Mouse (Mus musculus): Measurements from ENCODE around the gene Engase.

Gene Engase

DNA sequence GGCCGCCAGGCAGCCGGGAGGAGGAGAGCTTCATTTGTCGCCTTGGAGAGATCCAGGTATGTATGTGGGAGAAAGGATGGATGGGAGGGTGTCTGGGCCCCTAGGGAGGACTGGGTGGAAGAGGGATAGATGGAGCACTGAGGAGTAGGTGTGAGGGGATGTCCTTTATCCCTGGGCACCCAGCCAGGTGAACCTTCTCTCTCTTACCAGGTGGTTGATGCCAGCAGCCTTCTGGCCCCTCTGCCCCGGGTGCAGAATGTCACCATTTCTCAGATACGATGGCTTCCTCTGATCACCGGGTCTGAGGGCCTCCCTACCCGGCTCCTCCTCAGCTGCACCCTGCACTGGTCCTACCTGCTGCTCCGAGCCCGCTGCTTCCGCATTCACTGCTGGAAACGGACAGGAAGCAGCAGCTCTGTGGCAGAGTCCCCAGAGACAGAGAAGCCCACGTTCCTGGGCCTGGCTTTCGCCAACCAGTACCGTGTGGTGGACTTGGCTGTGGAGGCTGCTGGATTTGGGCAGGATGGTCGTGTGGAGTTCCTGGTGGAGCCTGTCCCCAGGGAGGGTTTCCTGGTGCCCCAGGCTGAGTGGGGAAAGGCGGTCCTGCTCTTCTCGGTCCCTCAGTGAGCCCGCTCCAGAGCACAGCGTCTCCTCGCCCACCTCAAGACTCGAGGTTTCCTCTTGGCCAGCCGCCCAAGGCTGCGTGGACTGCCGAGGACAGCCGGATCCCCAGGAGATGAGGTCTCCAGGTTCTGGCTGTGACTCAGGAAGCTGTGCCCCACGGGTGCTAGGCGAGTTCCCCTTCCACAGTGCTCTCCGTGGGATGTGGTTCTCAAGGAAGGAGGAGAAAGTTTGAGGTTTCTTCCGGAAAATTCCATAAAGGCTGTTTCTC, 10.5 kb downstream of the Engase start:
- in situ Hi-C loops (cut with MboI, MseI): loop anchor here (5.0 kb wide), 1 partner anchor 40 kb away; no protein-coding TSS in a partner anchor

DNA sequence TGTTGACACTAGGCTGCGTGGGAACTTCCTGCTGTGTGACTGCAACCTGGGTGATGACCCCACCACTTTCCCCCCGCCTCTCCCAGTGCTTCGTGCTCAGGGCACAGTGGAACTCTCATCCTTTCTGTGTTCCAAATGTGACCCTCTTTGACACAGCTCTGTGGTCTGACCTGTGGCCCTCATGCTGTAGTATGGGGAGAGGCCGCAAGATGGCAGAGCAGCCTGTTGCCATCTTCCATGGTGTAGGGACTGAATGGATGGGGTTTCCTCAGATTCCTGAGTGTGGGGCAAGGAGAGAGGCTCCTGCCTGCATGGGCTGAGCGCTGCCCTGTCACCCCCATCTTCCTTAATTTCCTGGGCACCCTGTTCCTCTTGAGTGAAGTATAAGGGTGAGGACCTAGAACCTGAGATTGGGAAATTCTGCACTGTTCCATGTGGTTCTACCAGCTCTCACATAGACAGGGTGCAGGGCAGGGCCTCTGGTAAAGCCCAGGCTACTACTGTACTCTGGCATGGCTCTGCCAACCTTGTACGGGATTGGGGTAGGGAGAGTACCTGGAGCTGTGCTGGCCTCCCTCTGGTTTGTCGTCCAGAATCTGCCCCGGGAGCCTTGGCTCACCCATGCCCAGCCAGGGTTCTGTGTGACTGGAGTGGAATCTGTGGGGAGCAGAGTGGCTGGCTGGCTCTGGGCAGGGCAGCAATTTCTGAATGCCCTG, 11.7 kb downstream of the Engase start:
- in situ Hi-C loops (cut with MboI, MseI): loop anchor here (5.0 kb wide), 1 partner anchor 41 kb away; no protein-coding TSS in a partner anchor

- in situ Hi-C loops (cut with MboI, MseI): loop anchor here (5.0 kb wide), 1 partner anchor 42 kb away; no protein-coding TSS in a partner anchor
Measured at GRCm38 (mm10) chr11:118488907-118489270, 12.3 kb downstream of the Engase start.

DNA sequence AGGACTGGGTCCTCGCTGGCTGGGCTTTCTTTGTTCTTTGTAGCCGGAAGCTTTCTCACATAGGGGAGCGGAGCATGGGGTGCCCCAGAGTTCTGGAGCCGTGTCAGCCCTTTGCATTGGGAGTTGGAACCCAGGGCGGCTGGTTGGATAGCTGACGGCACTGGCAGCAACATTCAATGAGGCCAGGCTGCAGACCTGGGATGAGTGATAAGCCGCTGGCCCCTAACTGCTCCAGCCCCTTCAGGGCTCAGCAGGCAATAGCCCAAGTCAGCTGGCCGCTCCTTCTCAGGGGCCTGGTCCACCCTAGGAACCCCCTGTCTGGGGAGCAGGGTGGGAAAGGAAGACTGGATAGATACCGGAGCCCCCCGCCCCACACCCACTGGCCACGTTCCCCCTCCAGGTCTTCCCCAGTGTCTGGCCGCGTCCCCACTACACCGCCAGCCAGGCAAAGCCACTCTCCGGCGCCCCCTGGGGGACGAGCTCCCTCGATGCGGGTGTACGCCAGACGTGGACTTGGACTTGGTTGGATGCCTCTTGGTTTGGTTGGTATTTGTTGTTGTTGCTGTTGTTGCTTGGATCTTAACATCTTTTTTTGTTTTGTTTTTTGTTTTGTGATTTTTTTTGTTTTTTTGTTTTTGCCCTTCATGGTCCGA, 14.1 kb downstream of the Engase start:
- in situ Hi-C loops (cut with MboI, MseI): no loop called here

DNA sequence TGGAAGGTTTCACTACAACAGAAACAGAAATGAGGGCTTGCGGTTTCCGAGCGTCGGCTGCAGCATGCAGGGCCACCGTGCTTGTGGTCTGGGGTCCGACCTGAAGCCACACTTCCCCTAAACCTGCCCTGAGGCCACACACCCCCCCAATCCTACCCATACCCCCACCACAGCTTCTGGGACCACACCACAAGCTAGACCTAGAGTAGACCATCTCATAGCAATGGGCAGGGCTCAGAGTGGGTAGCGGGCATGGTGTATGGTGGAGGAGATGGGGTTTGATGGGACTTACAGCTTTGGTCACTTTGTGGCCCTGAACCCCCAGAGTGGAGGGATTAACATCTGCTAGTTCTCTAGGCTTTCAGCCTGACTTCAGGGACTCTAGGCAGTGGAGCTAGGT, 14.6 kb downstream of the Engase start:
- in situ Hi-C loops (cut with MboI, MseI): no loop called here

- in situ Hi-C loops (cut with MboI, MseI): no loop called here
Measured at GRCm38 (mm10) chr11:118493458-118493857, 16.8 kb downstream of the Engase start.

- in situ Hi-C loops (cut with MboI, MseI): no loop called here
Measured at GRCm38 (mm10) chr11:118494001-118494737, 17.5 kb downstream of the Engase start.

DNA sequence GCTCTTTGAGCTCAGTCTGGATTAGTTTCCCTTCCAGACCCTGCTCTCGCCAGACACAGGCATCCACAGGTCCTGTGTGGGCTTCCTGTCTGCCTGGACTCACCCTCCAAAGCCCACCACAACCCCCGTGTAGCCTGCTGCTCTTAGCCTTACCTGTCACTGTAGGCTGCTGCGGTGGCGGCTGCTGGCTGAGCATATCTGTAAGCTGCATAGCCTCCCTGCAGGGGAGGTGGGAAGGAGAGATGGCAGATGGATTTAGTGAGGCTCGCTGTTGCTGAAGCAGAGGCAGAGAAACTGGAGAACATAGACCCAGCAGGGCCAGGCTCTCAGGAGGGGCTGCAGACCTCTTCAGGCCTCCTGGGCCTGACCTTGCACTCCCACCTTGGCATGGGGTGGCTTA, 18.4 kb downstream of the Engase start:
- in situ Hi-C loops (cut with MboI, MseI): no loop called here

GRCm38 (mm10) chr11:118496066-118496689, 19.5 kb downstream of the Engase start:
- in situ Hi-C loops (cut with MboI, MseI): no loop called here

- in situ Hi-C loops (cut with MboI, MseI): no loop called here
Measured at GRCm38 (mm10) chr11:118502990-118503389, 26.4 kb downstream of the Engase start.

- in situ Hi-C loops (cut with MboI, MseI): no loop called here
Measured at GRCm38 (mm10) chr11:118503418-118504179, 27.0 kb downstream of the Engase start.

GRCm38 (mm10) chr11:118504180-118504454, 27.5 kb downstream of the Engase start:
- in situ Hi-C loops (cut with MboI, MseI): no loop called here

- in situ Hi-C loops (cut with MboI, MseI): no loop called here
Measured at GRCm38 (mm10) chr11:118507095-118507494, 30.5 kb downstream of the Engase start.

- in situ Hi-C loops (cut with MboI, MseI): no loop called here
Measured at GRCm38 (mm10) chr11:118507904-118508303, 31.3 kb downstream of the Engase start.

- in situ Hi-C loops (cut with MboI, MseI): no loop called here
Measured at GRCm38 (mm10) chr11:118508341-118508740, 31.7 kb downstream of the Engase start.

DNA sequence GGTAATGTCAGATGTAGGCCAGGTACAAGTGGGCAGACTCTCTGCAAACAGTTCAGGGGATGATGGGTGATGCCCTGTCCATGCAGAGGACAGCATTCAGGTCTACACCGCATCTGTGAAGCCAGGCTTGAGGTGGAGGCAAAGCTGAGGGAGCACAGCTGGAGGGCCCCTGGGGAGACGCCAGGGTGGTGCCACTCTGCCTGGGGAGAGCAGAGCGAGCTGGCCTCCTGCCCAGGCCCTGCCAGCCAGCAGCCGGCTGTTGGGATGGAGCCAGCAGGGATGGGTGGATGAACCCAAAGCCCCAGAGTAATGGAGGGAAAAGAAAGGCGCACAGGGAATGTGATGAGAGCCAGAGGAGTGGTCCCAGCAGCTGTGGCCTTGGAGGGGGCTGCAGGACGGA, 35.2 kb downstream of the Engase start:
- in situ Hi-C loops (cut with MboI, MseI): no loop called here

- in situ Hi-C loops (cut with MboI, MseI): no loop called here
Measured at GRCm38 (mm10) chr11:118512257-118512910, 35.8 kb downstream of the Engase start.

DNA sequence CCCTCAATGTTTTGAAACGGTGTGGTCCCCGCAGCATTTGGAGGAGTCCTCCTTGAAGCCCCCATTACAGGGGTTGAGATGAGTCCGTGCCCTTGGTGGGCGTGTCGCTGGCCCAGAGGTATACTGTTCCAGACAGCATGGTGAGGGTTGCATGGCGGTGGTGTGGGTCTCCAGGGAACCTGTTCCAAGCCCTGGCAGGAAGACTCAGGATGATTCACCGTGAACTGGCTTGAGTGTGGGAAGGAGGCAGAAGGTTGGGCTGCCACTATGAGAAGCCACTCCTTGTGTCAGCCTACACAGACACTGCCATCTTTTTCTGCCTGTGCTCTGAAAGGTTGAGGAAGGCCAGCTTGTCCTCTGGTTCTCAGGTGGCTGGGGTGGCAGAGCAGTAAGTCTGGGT, 41.3 kb downstream of the Engase start:
- in situ Hi-C loops (cut with MboI, MseI): no loop called here

GRCm38 (mm10) chr11:118518743-118519142, 42.1 kb downstream of the Engase start:
- in situ Hi-C loops (cut with MboI, MseI): no loop called here

DNA sequence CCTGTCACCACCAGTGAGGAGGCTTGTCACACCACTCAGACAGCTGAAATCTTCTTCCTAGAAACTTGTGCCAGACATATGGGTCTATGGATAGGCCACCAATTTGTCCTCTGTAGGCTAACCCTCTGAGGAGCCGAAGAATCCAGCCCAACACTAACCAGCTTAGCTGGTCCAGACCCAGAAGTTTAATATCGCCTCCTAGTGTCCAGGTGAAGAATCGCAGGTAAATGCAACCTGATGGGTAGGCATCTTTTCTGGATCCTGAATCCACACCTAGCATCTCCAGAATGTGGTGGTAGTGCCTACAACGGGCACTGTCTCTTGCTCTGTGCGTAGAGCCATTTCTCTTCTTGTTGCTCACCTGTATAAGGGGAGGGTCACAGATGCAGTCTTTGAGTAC, 43.6 kb downstream of the Engase start:
- in situ Hi-C loops (cut with MboI, MseI): no loop called here
